Mouse (Mus musculus): ENCODE measurements around the gene Thtpa.

DNA sequence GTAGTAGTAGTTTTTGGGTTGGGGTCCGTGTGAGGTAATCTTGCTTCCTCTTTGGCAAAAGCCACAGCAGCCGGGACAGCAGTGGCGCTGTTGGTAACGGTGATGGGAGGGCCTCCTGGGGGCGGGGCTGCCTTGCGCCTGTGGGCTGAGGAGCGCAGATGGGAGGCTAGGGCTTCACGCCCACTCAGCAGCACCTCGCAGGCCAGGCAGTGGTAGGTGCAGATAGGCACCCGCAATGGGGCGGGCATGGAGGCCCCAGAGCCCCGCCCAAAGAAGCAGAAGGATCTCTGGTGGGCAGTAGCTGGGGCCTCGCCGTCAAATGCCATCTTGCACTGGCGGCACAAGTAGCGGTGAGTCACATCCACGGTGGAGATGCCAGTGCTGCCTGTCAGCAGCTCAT is 32.0 kb upstream of the Thtpa start:
- no peak for TF ChIP-seq POLR2A (IDR thresholded peaks at IDR 0.05; ENCODE audit: low read depth, low read length)
- TF ChIP-seq CTCF (conservative IDR thresholded peaks at IDR 0.05; ENCODE audit: insufficient read depth, insufficient read length, low read depth, low read length): no peak
